Mouse (Mus musculus) E14TG2a.4 (cell line): Measurements from ENCODE around the gene Mrpl36.

Experiments
- H3K27me3 ChIP-seq: 2 replicates; pipeline ENCODE4 v1.6.1; 2014; ENCODE audit warnings: low read length, control low read depth; ENCODE audit not compliant: insufficient read depth
- H3K36me3 ChIP-seq: 2 replicates; pipeline ENCODE4 v1.6.1; 2014; ENCODE audit warnings: low read length, control low read depth; ENCODE audit not compliant: insufficient read depth
- H3K4me1 ChIP-seq: replicated peaks from 2 replicates; pipeline ENCODE4 v1.6.1; 2014; ENCODE audit warnings: low read depth, low read length, control low read depth
- H3K4me3 ChIP-seq: replicated peaks from 2 replicates; pipeline ENCODE4 v1.5.1; 2014; ENCODE audit warnings: mild to moderate bottlenecking, low read length
- H3K9me3 ChIP-seq: 2 replicates; pipeline ENCODE4 v1.6.1; 2014; ENCODE audit warnings: low read length, control low read depth
- CTCF ChIP-seq: conservative IDR thresholded peaks from 2 replicates; pipeline ENCODE4 v1.5.1; 2014; ENCODE audit warnings: low read length
- NANOG ChIP-seq: IDR thresholded peaks from 2 replicates; pipeline ENCODE4 v1.6.1; 2014; ENCODE audit warnings: borderline replicate concordance, low read length, mixed read lengths
- POU5F1 ChIP-seq: IDR thresholded peaks from 2 replicates; pipeline ENCODE4 v1.6.1; 2014; ENCODE audit warnings: low read length, borderline replicate concordance

Mrpl36 gene

GRCm38 (mm10) chr13:73327827-73328698 is at the start of gene Mrpl36, which contains the start of gene Ndufs6:
TSS of gene Mrpl36 (plus strand) at chr13:73328513.
TSS of gene Ndufs6 (minus strand) at chr13:73328542.
- TF ChIP-seq NANOG (no peak), CTCF (no peak), POU5F1 (no peak)
- Histone ChIP-seq H3K4me1 (peaks cover 79% of the 10 kb centered on the region), H3K4me3 (peak within 1 kb of the TSS; percentile 98)

GRCm38 (mm10) chr13:73279196-73279595 is 49.1 kb upstream of the Mrpl36 start:
- TF ChIP-seq POU5F1 (no peak), NANOG (no peak), CTCF (no peak)
- Histone ChIP-seq H3K4me3 (no peak overlapping the region), H3K36me3 (no peaks in the 10 kb centered on the region), H3K4me1 (peaks cover 5% of the 10 kb centered on the region; the same call in 1 of the 2 replicates), H3K27me3 (peaks cover 22% of the 10 kb centered on the region), H3K9me3 (peaks cover 5% of the 10 kb centered on the region; the same call in 1 of the 2 replicates)

More at GRCm38 (mm10) chr13:73327827-73328698, at the start of gene Mrpl36, which contains the start of gene Ndufs6:
- Histone ChIP-seq H3K27me3 (no peaks in the 10 kb centered on the region), H3K9me3 (no peaks in the 10 kb centered on the region), H3K36me3 (peaks cover 57% of the 10 kb centered on the region)

GRCm38 (mm10) chr13:73282407-73282806 is 45.9 kb upstream of the Mrpl36 start:
- Histone ChIP-seq H3K9me3 (peaks cover 5% of the 10 kb centered on the region; the same call in 1 of the 2 replicates), H3K4me1 (peaks cover 18% of the 10 kb centered on the region), H3K27me3 (peaks cover 4% of the 10 kb centered on the region; the same call in 1 of the 2 replicates), H3K36me3 (no peaks in the 10 kb centered on the region), H3K4me3 (no peak overlapping the region)
- TF ChIP-seq NANOG (no peak), CTCF (no peak), POU5F1 (no peak)

GRCm38 (mm10) chr13:73283534-73283933 is 44.8 kb upstream of the Mrpl36 start:
- peaks cover 18% of the 10 kb centered on the region for H3K4me1 ChIP-seq
- TF ChIP-seq NANOG (no peak), POU5F1 (no peak), CTCF (no peak)
- H3K27me3 ChIP-seq = peaks cover 4% of the 10 kb centered on the region; the same call in 1 of the 2 replicates
- no peaks in the 10 kb centered on the region for H3K36me3 ChIP-seq
- H3K4me3 ChIP-seq = no peak overlapping the region
- H3K9me3 ChIP-seq = peaks cover 5% of the 10 kb centered on the region; the same call in 1 of the 2 replicates

- TF ChIP-seq NANOG = no peak
- no peak for TF ChIP-seq POU5F1
- TF ChIP-seq CTCF = no peak
- Histone ChIP-seq H3K36me3 (no peaks in the 10 kb centered on the region), H3K27me3 (peaks cover 12% of the 10 kb centered on the region; the same call in 1 of the 2 replicates), H3K4me3 (0 out of 2 replicates have a peak overlapping the region, but pooled peaks have one; percentile 10), H3K9me3 (no peaks in the 10 kb centered on the region; the same call in 1 of the 2 replicates), H3K4me1 (peaks cover 23% of the 10 kb centered on the region)
Measured at GRCm38 (mm10) chr13:73290206-73290605, 38.1 kb upstream of the Mrpl36 start.

GRCm38 (mm10) chr13:73291102-73291501 is 37.2 kb upstream of the Mrpl36 start:
- Histone ChIP-seq H3K27me3 (peaks cover 12% of the 10 kb centered on the region; the same call in 1 of the 2 replicates), H3K4me1 (peaks cover 17% of the 10 kb centered on the region), H3K36me3 (no peaks in the 10 kb centered on the region), H3K9me3 (no peaks in the 10 kb centered on the region; the same call in 1 of the 2 replicates), H3K4me3 (no peak overlapping the region)
- TF ChIP-seq CTCF (no peak), NANOG (no peak), POU5F1 (no peak)

- H3K36me3 ChIP-seq = no peaks in the 10 kb centered on the region
- no peaks in the 10 kb centered on the region; the same call in 1 of the 2 replicates for H3K9me3 ChIP-seq
- peaks cover 8% of the 10 kb centered on the region for H3K4me1 ChIP-seq
- TF ChIP-seq NANOG (no peak), POU5F1 (no peak), CTCF (no peak)
- H3K4me3 ChIP-seq = no peak overlapping the region
- no peaks in the 10 kb centered on the region for H3K27me3 ChIP-seq
Measured at GRCm38 (mm10) chr13:73298717-73299116, 29.6 kb upstream of the Mrpl36 start.

GRCm38 (mm10) chr13:73299322-73299721 is 29.0 kb upstream of the Mrpl36 start:
- TF ChIP-seq NANOG = no peak
- TF ChIP-seq CTCF = no peak
- no peak for TF ChIP-seq POU5F1
- no peak overlapping the region for H3K4me3 ChIP-seq
- H3K27me3 ChIP-seq = no peaks in the 10 kb centered on the region
- peaks cover 12% of the 10 kb centered on the region for H3K4me1 ChIP-seq
- no peaks in the 10 kb centered on the region for H3K36me3 ChIP-seq
- no peaks in the 10 kb centered on the region for H3K9me3 ChIP-seq
